Mouse (Mus musculus): ENCODE results near the gene Tenm3. TPM values are rescaled to one million over a fixed set of nuclear protein-coding genes. Genes with fewer than 3 reads are reported as not detected.

Tenm3 gene
- 33.6 and 38.5 TPM in 2 replicates for polyA plus RNA-seq (2016; fragmentation: Nextera tagmentation; extraction: Ambion mirVana)

DNA sequence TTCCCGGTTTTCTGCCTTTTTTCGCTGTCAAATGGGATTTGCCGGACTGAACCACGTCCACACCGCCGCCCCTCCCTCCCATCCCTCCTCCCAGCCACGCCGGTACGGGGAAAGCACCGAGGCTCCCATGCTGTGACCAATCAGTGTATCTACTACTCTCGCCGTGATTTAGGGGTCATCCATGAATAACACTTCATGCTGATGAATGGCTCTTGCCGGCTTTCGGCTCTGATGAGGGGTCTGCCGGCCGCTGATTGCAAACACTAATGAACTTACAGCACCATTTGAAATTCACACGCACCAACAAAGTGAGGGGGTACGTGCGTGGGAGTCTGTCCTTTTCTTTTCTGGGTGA is at the start of gene Tenm3:
TSS of gene Tenm3 (minus strand) at position 21 of the 355 bp plus-strand sequence.
- Histone ChIP-seq H3K36me3 (no peaks in the 10 kb centered on the region), H3K9me3 (replicated peaks) (no peaks in the 10 kb centered on the region), H3K27me3 (ENCODE audit: low read depth, poor library complexity, severe bottlenecking) (peaks cover 54% of the 10 kb centered on the region), H3K4me1 (peaks cover 84% of the 10 kb centered on the region), H3K27ac (replicated peaks) (peak within 1 kb of the TSS; percentile 93), H3K4me3 (peak within 1 kb of the TSS; percentile 87)
- WGBS: under 1% methylated on average over 19 of the region's 19 CpGs
- DNase-seq (ENCODE audit: low spot score): peak; percentile 73

DNA sequence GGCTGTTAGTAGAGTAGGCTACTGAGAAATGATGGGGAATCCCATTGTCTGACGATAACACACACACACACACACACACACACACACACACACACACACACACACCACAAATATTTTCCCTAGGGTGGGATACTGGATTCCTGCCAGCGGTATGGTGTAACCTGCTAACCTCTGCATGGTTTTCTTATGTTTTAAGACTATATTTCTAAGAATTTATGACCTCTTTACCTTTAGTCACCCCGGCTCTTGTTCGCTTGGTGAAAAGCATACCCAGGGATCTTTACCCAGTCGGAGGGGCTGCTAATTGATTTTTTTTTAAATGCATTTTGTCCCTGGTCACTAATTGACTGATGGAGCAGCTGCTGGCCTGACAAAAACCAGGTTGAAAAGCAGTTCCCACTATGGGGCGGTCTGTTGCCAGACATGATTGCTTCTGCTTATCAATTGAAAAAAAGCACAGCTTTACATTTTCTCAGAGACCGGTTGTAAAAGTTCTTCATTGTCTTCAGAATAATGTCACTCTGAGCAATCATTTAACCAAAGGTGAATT is 46.5 kb upstream of the Tenm3 start:
- Histone ChIP-seq H3K9me3 (replicated peaks) (no peaks in the 10 kb centered on the region), H3K36me3 (no peaks in the 10 kb centered on the region), H3K4me1 (peaks cover 34% of the 10 kb centered on the region), H3K27ac (replicated peaks) (no peak overlapping the region), H3K27me3 (ENCODE audit: low read depth, poor library complexity, severe bottlenecking) (peaks cover 8% of the 10 kb centered on the region), H3K4me3 (no peak overlapping the region)
- 79% methylated on average over 7 of the region's 7 CpGs for WGBS
- DNase-seq (ENCODE audit: low spot score): no peak

DNA sequence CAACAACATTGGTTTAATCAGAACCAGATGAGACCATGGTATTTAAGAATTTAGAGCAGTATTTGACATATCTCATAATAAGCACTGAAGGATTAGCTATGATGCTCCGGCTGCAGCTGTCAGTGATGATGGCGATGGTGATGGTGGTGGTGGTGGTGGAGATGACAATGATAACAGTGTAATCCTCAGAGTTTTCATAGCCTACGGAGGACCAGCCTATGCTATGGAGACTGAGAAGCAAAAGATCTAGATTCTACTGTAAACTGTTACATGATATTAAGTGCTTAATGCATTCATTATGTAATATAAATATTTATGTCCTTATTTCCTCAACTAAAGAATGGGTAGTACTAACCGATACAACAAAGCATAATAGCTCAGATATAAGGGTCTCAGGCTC is 40.5 kb upstream of the Tenm3 start:
- Histone ChIP-seq H3K27ac (replicated peaks) (no peak overlapping the region), H3K4me1 (no peaks in the 10 kb centered on the region), H3K27me3 (ENCODE audit: low read depth, poor library complexity, severe bottlenecking) (no peaks in the 10 kb centered on the region), H3K4me3 (no peak overlapping the region), H3K9me3 (replicated peaks) (no peaks in the 10 kb centered on the region), H3K36me3 (no peaks in the 10 kb centered on the region)
- WGBS: 97% methylated on average over 4 of the region's 4 CpGs
- DNase-seq (ENCODE audit: low spot score): no peak

DNA sequence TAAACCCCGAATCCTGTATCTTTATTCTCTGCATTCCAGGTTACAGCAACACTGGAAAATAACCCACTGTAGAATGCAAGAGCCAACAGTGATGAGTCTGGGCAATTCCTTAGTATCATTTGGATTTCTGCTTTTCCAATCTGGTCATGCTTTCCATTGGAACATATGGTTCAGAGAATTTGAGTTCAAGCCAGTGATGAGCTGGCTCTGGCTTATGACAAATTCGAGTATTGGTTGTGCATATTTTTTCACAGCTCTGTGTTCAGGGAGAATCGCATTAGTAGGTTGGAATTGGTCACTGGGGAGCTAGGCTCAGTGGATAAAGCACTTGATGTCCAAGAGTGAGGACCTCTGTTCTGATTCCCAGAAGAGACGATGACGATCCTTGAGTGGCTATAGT is 36.8 kb upstream of the Tenm3 start:
- no peaks in the 10 kb centered on the region for H3K36me3 ChIP-seq
- no peak overlapping the region for H3K27ac ChIP-seq (replicated peaks)
- 89% methylated on average over 5 of the region's 5 CpGs for WGBS
- H3K4me1 ChIP-seq: no peaks in the 10 kb centered on the region
- no peak for DNase-seq (ENCODE audit: low spot score)
- H3K9me3 ChIP-seq (replicated peaks): no peaks in the 10 kb centered on the region
- H3K4me3 ChIP-seq: no peak overlapping the region
- H3K27me3 ChIP-seq (ENCODE audit: low read depth, poor library complexity, severe bottlenecking): no peaks in the 10 kb centered on the region

DNA sequence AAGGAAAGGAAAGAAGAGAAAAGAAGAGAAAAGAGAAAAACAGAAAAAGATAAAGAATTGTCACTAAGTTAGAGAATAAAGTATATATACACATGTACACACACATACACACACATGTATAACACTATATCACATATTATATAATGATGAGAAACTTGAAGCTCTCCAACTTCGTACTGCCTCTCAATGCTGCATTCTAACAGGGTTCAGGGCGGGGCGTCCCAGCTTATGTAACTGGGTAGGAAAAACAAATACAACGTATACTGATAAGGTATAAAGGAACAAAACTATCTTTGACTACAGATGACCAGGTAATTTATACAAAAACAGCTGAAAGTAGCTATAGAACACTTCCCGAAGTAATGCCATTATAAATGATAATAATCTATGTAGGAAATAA is 22.2 kb upstream of the Tenm3 start:
- Histone ChIP-seq H3K27ac (replicated peaks) (no peak overlapping the region), H3K4me3 (no peak overlapping the region)
- WGBS: 91% methylated on average over 5 of the region's 5 CpGs

DNA sequence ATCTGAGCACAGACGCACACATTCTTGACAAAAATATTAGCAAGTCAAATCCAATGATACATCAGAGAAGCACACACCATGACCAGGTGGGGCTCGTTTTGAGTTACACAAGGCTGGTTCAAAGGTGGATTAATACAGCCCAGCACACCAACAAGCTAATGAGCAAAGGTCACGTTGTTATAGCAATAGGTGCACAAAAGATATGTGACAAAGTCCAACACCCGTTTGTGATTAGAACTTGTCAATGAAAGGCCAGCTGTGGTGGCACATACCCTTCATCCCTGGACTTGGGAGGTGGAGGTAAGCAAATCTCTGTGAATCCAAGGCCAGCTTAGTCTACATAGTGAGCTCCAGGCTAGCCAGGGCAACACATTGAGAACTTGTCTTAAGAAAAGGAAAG is 21.7 kb upstream of the Tenm3 start:
- Histone ChIP-seq H3K4me3 (no peak overlapping the region), H3K4me1 (no peaks in the 10 kb centered on the region), H3K27me3 (ENCODE audit: low read depth, poor library complexity, severe bottlenecking) (no peaks in the 10 kb centered on the region), H3K36me3 (no peaks in the 10 kb centered on the region), H3K27ac (replicated peaks) (no peak overlapping the region), H3K9me3 (replicated peaks) (no peaks in the 10 kb centered on the region)
- WGBS: 80% methylated on average over 4 of the region's 4 CpGs
- DNase-seq (ENCODE audit: low spot score): no peak

More for the DNA sequence above, 22.2 kb upstream of the Tenm3 start:
- no peaks in the 10 kb centered on the region for H3K4me1 ChIP-seq
- H3K9me3 ChIP-seq (replicated peaks): no peaks in the 10 kb centered on the region
- H3K36me3 ChIP-seq: no peaks in the 10 kb centered on the region
- no peak for DNase-seq (ENCODE audit: low spot score)
- H3K27me3 ChIP-seq (ENCODE audit: low read depth, poor library complexity, severe bottlenecking): no peaks in the 10 kb centered on the region

DNA sequence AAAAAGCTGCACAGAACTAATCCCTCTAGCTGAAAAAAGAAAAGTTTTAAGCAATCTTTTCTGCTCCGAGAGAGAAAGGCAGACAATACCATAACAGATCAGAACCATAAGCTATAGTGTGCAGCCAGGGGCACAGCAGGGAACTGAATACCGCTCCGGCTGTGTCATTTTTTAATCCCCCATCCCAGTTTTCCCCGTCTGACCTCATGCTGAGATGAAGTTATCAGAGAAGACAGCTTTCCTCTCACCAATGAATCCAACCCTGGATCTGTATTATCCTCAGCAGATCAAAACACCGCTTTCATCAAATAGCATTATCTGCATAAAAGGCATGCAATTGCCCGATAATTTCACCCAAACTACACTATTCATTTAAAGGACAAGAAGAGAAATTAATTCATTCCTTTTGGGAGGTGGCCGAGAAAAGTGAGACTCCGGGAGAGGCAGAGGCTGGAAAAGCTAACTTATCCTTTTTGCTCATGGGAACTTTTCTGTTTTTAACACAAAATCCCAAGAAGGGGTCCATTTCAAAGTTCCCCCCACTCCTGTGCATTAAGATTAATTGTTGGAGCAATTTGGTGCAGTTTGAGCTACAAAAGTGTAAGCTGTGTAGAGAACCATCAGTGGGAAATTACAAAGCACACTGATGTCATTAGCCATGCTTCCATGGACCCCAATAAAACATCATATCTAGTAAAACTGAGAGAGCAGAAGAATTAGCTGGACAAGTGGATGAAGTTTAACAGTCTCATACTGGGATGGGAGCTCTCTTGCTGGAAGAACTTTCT is 6.7 kb upstream of the Tenm3 start:
- Histone ChIP-seq H3K36me3 (no peaks in the 10 kb centered on the region), H3K9me3 (replicated peaks) (no peaks in the 10 kb centered on the region), H3K4me3 (0 out of 2 replicates have a peak overlapping the region, but pooled peaks have one; percentile 10), H3K27ac (replicated peaks) (peak overlapping the region; percentile 23; the same call in 1 of the 2 replicates), H3K27me3 (ENCODE audit: low read depth, poor library complexity, severe bottlenecking) (peaks cover 34% of the 10 kb centered on the region), H3K4me1 (peaks cover 49% of the 10 kb centered on the region)
- peak; percentile 43 for DNase-seq (ENCODE audit: low spot score)
- WGBS: 17% methylated on average over 8 of the region's 8 CpGs

DNA sequence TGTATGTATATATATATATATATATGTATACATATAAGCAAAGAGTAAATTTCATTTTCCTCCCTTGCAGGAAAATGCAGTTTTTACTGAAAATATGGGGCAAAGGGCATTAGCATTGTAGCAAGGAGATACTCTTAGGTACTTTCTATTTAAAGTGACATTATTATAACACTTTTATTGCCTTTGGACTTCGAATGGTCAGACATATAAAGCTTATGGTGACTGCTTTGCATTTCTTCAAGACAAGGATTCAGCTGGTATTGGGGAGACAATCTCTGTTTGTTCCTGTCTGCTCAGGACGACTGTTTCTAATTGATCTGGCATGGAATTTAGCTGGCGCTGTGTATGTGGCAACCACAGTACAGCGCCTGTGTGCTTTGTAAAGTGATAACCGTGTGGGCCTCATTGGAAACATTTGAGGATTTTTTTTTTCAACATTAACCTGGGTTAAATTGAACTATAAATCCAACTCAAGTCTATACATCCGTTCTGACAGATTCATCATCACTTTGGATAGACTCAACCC is 5.4 kb upstream of the Tenm3 start:
- H3K4me1 ChIP-seq: peaks cover 62% of the 10 kb centered on the region
- WGBS: 46% methylated on average over 6 of the region's 6 CpGs
- no peaks in the 10 kb centered on the region for H3K36me3 ChIP-seq
- no peak overlapping the region for H3K27ac ChIP-seq (replicated peaks)
- no peak overlapping the region for H3K4me3 ChIP-seq
- H3K27me3 ChIP-seq (ENCODE audit: low read depth, poor library complexity, severe bottlenecking): peaks cover 46% of the 10 kb centered on the region
- DNase-seq (ENCODE audit: low spot score): no peak
- H3K9me3 ChIP-seq (replicated peaks): no peaks in the 10 kb centered on the region

DNA sequence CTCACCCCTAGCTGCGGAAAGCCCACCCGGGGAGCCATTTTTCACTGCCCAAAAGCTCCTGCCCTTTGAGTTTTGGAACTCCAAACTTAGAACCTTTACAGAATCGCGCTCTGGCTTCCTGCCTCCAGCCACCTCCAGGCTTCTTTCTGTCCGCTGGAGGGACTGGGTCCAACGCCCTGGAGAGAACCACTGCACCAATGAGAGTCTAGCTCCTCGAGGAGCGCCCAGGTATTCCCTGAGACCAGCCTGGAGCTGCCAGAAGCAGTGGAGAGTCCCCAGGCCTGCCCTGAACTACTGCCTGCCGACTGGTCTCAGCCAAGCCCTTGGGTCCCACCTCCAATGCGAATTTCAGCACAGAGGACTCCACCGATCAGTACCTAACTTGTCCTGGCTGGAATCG is 1.2 kb upstream of the Tenm3 start:
- H3K9me3 ChIP-seq (replicated peaks): no peaks in the 10 kb centered on the region
- peak; percentile 33 for DNase-seq (ENCODE audit: low spot score)
- H3K4me1 ChIP-seq: peaks cover 84% of the 10 kb centered on the region
- no peaks in the 10 kb centered on the region for H3K36me3 ChIP-seq
- 5% methylated on average over 12 of the region's 12 CpGs for WGBS
- H3K4me3 ChIP-seq: peak overlapping the region; percentile 87
- H3K27ac ChIP-seq (replicated peaks): peak overlapping the region; percentile 93
- H3K27me3 ChIP-seq (ENCODE audit: low read depth, poor library complexity, severe bottlenecking): peaks cover 54% of the 10 kb centered on the region

DNA sequence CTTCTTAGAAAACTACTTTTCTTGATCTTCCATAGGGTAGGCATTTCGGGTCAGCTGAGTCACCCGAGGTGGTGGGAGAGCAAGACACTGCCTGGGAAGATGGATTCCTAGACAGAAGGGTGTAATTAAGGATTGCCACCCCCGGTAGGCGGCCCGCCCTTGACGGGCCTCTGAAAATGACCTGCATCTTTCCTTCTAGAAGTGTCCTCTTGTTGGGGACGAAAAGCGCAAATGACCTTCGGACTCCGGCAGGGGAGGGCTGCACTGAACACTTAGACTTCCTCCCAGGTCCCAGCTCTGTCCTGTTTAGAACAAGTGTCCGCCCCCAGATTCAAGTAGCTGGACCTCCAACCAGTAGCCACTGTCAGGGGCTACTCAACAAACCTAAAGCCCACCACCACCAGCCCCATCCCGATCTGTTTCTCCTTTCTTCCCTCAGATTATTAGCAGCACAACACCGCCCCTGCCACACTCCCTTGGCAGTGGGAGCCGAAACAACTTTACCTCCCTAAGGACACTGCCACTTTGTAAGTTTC is 687 bp upstream of the Tenm3 start:
- WGBS: under 1% methylated on average over 14 of the region's 14 CpGs
- peaks cover 84% of the 10 kb centered on the region for H3K4me1 ChIP-seq
- no peaks in the 10 kb centered on the region for H3K36me3 ChIP-seq
- peak overlapping the region; percentile 87 for H3K4me3 ChIP-seq
- H3K27me3 ChIP-seq (ENCODE audit: low read depth, poor library complexity, severe bottlenecking): peaks cover 54% of the 10 kb centered on the region
- peak overlapping the region; percentile 93 for H3K27ac ChIP-seq (replicated peaks)
- H3K9me3 ChIP-seq (replicated peaks): no peaks in the 10 kb centered on the region
- peak; percentile 36 for DNase-seq (ENCODE audit: low spot score)

DNA sequence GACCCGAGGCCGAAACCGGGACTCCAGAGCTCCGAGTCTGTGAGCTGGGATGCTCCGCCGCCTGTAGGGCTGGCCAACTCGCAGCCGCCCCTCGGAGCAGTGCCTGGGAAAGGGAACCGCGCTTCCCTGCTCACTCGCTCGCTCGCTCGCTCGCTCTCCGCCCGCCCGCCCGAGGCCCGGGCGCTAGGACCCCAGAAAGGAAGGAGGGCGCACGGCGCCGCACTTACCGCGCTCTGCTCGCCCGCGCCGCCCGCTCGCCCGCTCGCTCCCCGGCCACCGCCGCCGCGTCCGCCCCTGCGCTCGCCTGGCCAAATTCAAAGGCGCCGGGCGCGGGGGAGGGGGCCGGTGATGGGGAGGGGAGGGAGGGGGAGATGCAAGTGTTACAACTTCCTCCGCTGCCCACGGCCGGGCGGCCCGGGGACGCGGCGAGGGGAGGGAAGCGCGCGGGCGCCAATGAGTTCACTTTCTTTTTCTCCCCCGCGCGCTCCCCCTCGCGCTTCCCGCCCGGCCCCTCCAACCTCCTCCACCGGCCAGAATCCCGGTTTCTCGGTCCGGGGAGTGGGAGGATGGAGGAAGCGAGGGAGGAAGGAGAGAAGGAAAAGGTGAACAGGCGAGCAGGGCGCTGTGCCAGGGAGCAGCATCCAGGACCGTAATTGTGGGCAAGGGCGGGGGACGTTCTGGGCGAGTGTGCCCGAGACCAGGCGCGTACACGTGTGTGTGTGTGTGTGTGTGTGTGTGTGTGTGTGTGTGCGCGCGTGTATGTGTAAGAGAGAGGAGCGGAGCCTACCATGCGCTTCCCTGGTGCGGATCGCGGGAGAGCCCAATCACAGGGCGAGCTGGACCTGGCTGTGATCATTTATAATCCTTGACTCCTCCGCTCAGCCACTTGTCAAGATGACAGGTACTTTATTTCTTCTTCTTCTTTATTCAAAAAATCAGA is 490 bp downstream of the Tenm3 start:
- Histone ChIP-seq H3K9me3 (replicated peaks) (no peaks in the 10 kb centered on the region), H3K36me3 (no peaks in the 10 kb centered on the region), H3K4me3 (peak overlapping the region; percentile 87), H3K4me1 (peaks cover 81% of the 10 kb centered on the region), H3K27me3 (ENCODE audit: low read depth, poor library complexity, severe bottlenecking) (peaks cover 53% of the 10 kb centered on the region), H3K27ac (replicated peaks) (peak overlapping the region; percentile 93)
- peak; percentile 82 for DNase-seq (ENCODE audit: low spot score)
- under 1% methylated on average over 61 of the region's 93 CpGs for WGBS

DNA sequence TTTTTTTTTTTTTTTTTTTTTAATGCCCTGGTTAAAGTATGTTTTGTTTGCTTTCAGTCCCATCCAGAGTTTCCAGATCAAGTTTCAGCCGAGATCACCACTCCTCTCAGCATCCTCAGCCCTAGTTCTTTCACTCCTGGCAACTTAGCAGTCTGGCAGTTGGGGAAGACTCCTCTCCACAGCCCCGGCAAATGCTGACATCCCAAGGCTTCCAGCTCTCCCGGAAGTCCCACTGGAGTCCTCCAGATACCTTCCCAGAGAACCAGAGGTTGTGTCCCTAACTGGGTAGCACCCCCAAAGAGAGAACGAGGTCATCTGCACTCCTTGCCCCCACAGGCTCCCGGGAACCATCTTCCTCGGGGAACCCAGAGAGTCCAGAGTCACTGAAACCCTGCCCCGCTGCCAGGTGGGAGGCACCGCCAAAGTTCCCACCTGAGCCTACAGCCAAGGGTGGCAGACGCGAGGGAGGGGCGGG is 1.2 kb downstream of the Tenm3 start:
- Histone ChIP-seq H3K27me3 (ENCODE audit: low read depth, poor library complexity, severe bottlenecking) (peaks cover 46% of the 10 kb centered on the region), H3K4me1 (peaks cover 76% of the 10 kb centered on the region), H3K27ac (replicated peaks) (peak overlapping the region; percentile 93), H3K36me3 (no peaks in the 10 kb centered on the region), H3K4me3 (peak overlapping the region; percentile 87), H3K9me3 (replicated peaks) (no peaks in the 10 kb centered on the region)
- DNase-seq (ENCODE audit: low spot score): no peak
- WGBS: under 1% methylated on average over 11 of the region's 11 CpGs

Data from midbrain, embryonic 10.5 days (tissue).